Mouse (Mus musculus): ENCODE data around the gene Psmd14. TPM values are rescaled to one million over a fixed set of nuclear protein-coding genes. Genes with fewer than 3 reads are reported as not detected.

Gene Psmd14
- polyA plus RNA-seq, 1 experiment from 2014 or later: 120 TPM

DNA sequence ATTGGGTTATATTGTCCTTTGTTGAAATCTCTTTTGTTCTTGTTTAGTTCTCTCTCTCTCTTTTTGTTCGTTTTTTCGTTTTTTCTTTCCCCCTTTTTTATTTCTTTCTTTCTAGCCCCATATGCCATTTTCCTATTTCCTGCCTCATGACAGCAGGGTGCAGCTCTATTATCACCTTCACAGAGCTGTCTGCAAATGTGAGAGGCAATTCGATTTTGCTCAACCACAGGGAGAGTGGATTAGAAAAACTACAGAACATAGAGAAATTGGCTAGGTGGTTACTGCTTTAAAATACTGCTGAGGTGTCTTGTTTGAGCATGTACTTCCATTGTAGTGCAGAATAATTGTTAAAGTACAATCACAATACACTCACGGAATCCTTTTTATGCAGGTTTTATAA lies 54.0 kb downstream of the Psmd14 start:
- no peaks in the 10 kb centered on the region for H3K9me3 ChIP-seq (ENCODE audit: control insufficient read depth)
- no peak overlapping the region for H3K4me3 ChIP-seq (ENCODE audit: low read depth, low read length)
- 82% methylated on average over 4 of the region's 4 CpGs for WGBS
- H3K36me3 ChIP-seq (ENCODE audit: control insufficient read depth, insufficient read depth): no peaks in the 10 kb centered on the region; the same call in 1 of the 2 replicates
- H3K27me3 ChIP-seq (replicated peaks; ENCODE audit: control insufficient read depth, insufficient read depth, low read length): no peaks in the 10 kb centered on the region
- no peaks in the 10 kb centered on the region for H3K4me1 ChIP-seq (replicated peaks; ENCODE audit: control insufficient read depth, insufficient read depth, low read length)
- no peak for ATAC-seq
- H3K27ac ChIP-seq (ENCODE audit: low read depth, low read length): no peak overlapping the region
- H3K4me2 ChIP-seq (replicated peaks; ENCODE audit: low read depth): no peak overlapping the region
- H3K9ac ChIP-seq (ENCODE audit: low read depth, low read length): no peak overlapping the region
- TF ChIP-seq CTCF (IDR thresholded peaks at IDR 0.05; ENCODE audit: low read depth): no peak

DNA sequence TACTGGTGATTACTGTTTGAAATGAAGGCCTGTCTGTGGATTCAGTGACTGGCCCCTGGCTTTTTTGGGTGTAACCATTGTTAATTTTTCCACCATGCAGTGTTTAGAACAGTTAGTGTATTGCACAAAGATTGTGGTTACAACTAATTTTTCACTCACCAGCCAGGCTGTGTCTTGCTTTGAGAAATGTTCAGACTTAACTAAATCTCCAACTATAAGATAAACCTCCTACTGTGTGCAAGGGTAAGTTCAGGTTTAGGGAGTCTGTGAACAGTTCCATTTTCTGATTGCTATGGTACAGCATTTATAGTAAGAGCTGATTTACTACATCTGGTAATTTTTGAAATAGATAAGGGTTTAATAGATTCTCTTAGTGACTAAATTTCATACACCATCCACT lies 69.3 kb downstream of the Psmd14 start:
- Histone ChIP-seq H3K9me3 (ENCODE audit: control insufficient read depth) (no peaks in the 10 kb centered on the region), H3K4me3 (ENCODE audit: low read depth, low read length) (no peak overlapping the region), H3K9ac (ENCODE audit: low read depth, low read length) (no peak overlapping the region), H3K4me2 (replicated peaks; ENCODE audit: low read depth) (no peak overlapping the region), H3K27me3 (replicated peaks; ENCODE audit: control insufficient read depth, insufficient read depth, low read length) (no peaks in the 10 kb centered on the region), H3K27ac (ENCODE audit: low read depth, low read length) (no peak overlapping the region), H3K4me1 (replicated peaks; ENCODE audit: control insufficient read depth, insufficient read depth, low read length) (no peaks in the 10 kb centered on the region), H3K36me3 (ENCODE audit: control insufficient read depth, insufficient read depth) (peaks cover 11% of the 10 kb centered on the region; the same call in 1 of the 2 replicates)
- ATAC-seq: no peak
- no peak for TF ChIP-seq CTCF (IDR thresholded peaks at IDR 0.05; ENCODE audit: low read depth)

DNA sequence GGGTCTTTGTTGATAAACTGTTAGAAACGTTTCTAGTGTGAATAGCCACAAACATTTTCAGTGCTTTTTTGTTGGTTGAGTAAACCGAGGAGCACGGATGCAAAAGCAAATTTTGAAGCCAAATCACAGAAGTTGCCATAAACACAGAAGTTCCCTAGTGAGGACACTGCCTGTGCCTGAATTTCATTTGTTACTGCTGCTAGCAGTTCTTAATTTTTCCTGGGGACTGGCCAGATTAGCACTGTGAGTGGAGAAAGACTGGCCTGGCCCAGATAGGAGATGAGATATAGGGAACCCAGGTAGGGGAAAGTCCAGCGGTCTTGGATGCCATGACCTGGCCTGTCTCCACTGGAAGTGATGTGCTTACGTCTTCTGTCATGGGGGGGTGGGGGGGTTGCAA lies 83.5 kb downstream of the Psmd14 start:
- H3K27me3 ChIP-seq (replicated peaks; ENCODE audit: control insufficient read depth, insufficient read depth, low read length): no peaks in the 10 kb centered on the region
- WGBS: 74% methylated on average over 5 of the region's 5 CpGs
- no peak overlapping the region for H3K4me2 ChIP-seq (replicated peaks; ENCODE audit: low read depth)
- no peak overlapping the region for H3K4me3 ChIP-seq (ENCODE audit: low read depth, low read length)
- no peak overlapping the region for H3K27ac ChIP-seq (ENCODE audit: low read depth, low read length)
- H3K9ac ChIP-seq (ENCODE audit: low read depth, low read length): no peak overlapping the region
- no peaks in the 10 kb centered on the region for H3K36me3 ChIP-seq (ENCODE audit: control insufficient read depth, insufficient read depth)
- ATAC-seq: no peak
- H3K4me1 ChIP-seq (replicated peaks; ENCODE audit: control insufficient read depth, insufficient read depth, low read length): no peaks in the 10 kb centered on the region
- no peaks in the 10 kb centered on the region for H3K9me3 ChIP-seq (ENCODE audit: control insufficient read depth)
- no peak for TF ChIP-seq CTCF (IDR thresholded peaks at IDR 0.05; ENCODE audit: low read depth)

DNA sequence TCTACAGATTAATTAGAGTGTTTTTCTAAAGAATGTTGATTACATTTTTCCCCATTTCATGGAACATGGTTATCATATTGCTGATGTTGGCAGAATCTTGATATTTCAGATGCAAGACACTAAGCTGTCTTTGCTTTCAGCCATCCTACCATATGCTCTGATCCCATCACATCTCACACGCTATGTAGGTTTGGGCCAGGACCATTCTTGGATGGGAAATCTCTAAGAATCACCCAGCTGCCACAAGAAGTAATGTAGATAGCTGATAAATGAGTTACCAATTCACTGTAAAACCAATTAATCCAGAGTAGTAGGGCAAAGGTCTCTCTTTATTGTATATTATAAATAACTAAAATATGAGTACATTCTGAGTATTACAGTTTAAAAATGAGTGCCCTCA lies 86.6 kb downstream of the Psmd14 start:
- ATAC-seq: peak; percentile 31

DNA sequence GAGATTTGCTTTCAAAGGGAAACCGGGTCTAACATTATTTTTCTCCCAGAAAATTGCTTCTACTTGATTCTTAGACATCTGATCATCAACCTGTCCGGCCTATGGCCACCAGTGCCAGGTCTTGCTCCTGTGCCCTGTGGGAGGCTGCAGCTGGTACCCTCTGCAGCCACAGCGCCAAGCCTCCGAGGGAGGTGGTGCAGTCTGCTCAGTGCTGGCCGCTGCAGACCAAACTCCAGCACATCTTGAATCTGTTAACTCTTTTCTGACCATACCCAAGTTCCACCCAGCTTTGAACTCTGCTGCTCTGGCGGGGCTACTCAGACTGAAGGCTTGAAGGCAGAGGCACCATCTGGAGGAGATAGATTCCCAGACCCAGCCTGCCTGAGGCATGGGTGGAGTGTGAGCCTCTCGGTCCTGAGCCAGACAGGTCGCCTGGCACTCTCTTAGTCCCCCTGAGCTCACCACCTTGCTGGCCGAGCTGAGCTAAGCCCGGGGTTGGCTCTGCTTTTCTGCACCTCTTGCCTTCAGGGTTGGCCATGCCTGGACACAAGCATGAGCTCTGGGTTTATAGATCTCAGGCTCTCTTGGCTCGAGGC lies 91.3 kb downstream of the Psmd14 start, which contains the start of gene Tbr1:
Tbr1 (plus strand) TSS at position 275 of the 596 bp plus-strand sequence.
- Histone ChIP-seq H3K4me3 (ENCODE audit: low read depth, low read length) (0 out of 2 replicates have a peak within 1 kb of the TSS, but pooled peaks have one; percentile 20), H3K27me3 (replicated peaks; ENCODE audit: control insufficient read depth, insufficient read depth, low read length) (peaks cover 49% of the 10 kb centered on the region), H3K4me2 (replicated peaks; ENCODE audit: low read depth) (no peak within 1 kb of the TSS; the same call in 1 of the 2 replicates), H3K27ac (ENCODE audit: low read depth, low read length) (no peak within 1 kb of the TSS), H3K4me1 (replicated peaks; ENCODE audit: control insufficient read depth, insufficient read depth, low read length) (0 out of 2 replicates have a peak, but pooled peaks cover 4% of the 10 kb centered on the region), H3K9me3 (ENCODE audit: control insufficient read depth) (no peaks in the 10 kb centered on the region), H3K9ac (ENCODE audit: low read depth, low read length) (no peak within 1 kb of the TSS), H3K36me3 (ENCODE audit: control insufficient read depth, insufficient read depth) (no peaks in the 10 kb centered on the region)
- no peak for ATAC-seq
- no peak for TF ChIP-seq CTCF (IDR thresholded peaks at IDR 0.05; ENCODE audit: low read depth)
- 29% methylated on average over 11 of the region's 11 CpGs for WGBS

More for the DNA sequence above, 86.6 kb downstream of the Psmd14 start:
- no peaks in the 10 kb centered on the region for H3K36me3 ChIP-seq (ENCODE audit: control insufficient read depth, insufficient read depth)
- no peaks in the 10 kb centered on the region for H3K4me1 ChIP-seq (replicated peaks; ENCODE audit: control insufficient read depth, insufficient read depth, low read length)
- H3K4me2 ChIP-seq (replicated peaks; ENCODE audit: low read depth): no peak overlapping the region
- H3K27me3 ChIP-seq (replicated peaks; ENCODE audit: control insufficient read depth, insufficient read depth, low read length): peaks cover 13% of the 10 kb centered on the region
- H3K9ac ChIP-seq (ENCODE audit: low read depth, low read length): no peak overlapping the region
- 46% methylated on average over 1 of the region's 1 CpGs for WGBS
- TF ChIP-seq CTCF (IDR thresholded peaks at IDR 0.05; ENCODE audit: low read depth): no peak
- no peaks in the 10 kb centered on the region for H3K9me3 ChIP-seq (ENCODE audit: control insufficient read depth)
- no peak overlapping the region for H3K27ac ChIP-seq (ENCODE audit: low read depth, low read length)
- H3K4me3 ChIP-seq (ENCODE audit: low read depth, low read length): no peak overlapping the region

DNA sequence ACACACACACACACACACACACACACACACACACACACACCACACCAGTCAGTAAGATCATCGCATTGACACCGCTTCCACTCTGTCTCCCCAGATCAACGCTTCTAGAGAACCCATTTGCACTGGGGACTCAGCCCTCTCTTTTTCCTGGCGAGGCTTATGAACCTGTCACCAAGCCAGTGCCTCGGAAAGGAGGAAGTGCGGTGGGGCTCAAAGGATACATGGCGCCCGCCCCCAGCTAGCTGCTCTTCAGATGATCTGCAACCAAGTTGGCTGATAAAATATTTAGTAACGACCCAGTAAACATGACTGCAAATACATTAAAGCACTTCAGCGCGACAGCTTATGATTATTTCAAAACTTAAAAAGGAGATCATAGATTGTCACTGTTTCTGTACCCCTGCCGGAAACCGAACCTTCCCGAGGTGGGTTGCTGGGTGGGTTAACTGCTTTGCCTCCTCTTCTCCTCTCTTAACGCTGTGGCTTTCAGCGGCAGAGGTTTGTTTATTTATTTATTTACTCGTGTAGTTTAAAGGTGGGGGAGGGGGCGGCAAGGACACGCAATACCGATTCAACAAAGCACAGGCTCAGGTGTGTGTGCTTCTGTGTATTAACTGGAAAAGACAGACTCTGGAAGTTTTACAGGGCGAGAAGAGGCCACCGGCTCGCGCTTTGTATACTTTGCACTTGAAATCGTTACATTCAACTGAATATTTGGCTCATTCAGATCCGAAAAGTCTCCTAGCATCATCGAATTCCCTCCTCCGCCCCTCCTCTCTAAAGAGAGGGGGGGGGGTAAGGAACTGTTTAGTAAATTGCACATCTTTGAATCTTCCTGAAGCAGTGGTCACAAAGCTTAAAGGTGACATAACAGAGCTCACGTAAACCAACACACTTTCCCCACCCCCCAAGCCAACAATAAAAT lies 92.2 kb downstream of the Psmd14 start:
- H3K4me1 ChIP-seq (replicated peaks; ENCODE audit: control insufficient read depth, insufficient read depth, low read length): 0 out of 2 replicates have a peak, but pooled peaks cover 4% of the 10 kb centered on the region
- no peak for ATAC-seq
- WGBS: 4% methylated on average over 29 of the region's 29 CpGs
- H3K9ac ChIP-seq (ENCODE audit: low read depth, low read length): no peak overlapping the region
- peaks cover 55% of the 10 kb centered on the region for H3K27me3 ChIP-seq (replicated peaks; ENCODE audit: control insufficient read depth, insufficient read depth, low read length)
- no peak overlapping the region for H3K27ac ChIP-seq (ENCODE audit: low read depth, low read length)
- TF ChIP-seq CTCF (IDR thresholded peaks at IDR 0.05; ENCODE audit: low read depth): no peak
- no peak overlapping the region; the same call in 1 of the 2 replicates for H3K4me2 ChIP-seq (replicated peaks; ENCODE audit: low read depth)
- H3K4me3 ChIP-seq (ENCODE audit: low read depth, low read length): 0 out of 2 replicates have a peak overlapping the region, but pooled peaks have one; percentile 20
- H3K9me3 ChIP-seq (ENCODE audit: control insufficient read depth): no peaks in the 10 kb centered on the region
- no peaks in the 10 kb centered on the region for H3K36me3 ChIP-seq (ENCODE audit: control insufficient read depth, insufficient read depth)
